Mouse (Mus musculus) thymus, postnatal 14 days (tissue): Measurements from ENCODE around the gene Lrrfip1.
A peak's percentile ranks its signal among the peaks of the same experiment; 100 is the strongest.

Source experiments
- DNase-seq: peaks from one replicate; pipeline ENCODE4 v3.0.0; 2021

Gene Lrrfip1

DNA sequence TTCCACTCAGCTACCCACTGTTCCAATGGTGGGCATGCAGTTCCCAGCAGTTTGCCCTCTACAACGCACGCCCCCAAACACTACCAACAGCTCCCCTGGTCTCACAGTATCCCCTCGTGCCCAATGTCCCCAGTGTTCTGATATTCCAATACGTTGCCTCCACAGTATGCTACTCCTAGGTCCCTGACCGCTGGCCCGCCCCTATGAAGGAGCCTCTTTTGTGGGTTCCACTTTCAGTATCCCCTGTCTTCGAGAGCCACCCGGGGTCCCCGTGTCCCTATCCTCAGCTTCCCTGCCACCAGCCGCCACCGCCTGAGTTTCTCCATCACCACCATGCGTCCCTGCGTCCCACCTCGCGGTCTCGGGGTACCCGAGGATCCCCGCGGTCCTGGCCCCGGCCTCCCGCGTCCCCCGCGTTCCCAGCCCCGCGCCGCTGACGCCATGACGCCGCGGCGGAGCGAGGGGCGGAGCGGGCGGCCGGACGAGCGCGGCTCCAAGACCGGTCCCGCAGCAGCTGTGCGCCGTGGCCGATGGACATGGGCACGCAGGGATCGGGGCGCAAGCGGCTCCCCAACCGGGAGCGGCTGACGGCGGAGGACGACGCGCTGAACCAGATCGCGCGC is at the start of gene Lrrfip1:
Gene Lrrfip1 (plus strand): TSS at position 470 of the 623 bp plus-strand sequence.
- no peak for DNase-seq

DNA sequence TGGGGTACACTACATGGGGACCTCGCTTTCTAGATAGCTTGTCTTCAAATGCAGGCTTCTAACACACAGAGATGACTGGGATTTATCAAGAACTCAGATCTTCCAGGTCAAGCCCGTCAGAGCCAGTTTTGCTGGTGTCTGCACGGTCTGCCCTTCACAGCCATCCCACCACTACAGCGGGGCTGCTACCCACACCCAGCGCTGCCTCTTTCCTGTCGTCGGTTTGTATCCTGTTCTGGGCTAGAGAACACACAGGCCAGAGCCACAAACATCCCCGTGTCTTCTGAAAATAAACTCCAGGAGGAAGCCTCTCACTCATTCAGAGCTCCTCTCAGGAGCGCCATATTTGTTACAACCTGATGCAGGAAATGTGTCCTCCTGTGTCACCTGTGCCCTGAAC is 49.2 kb upstream of the Lrrfip1 start:
- no peak for DNase-seq

DNA sequence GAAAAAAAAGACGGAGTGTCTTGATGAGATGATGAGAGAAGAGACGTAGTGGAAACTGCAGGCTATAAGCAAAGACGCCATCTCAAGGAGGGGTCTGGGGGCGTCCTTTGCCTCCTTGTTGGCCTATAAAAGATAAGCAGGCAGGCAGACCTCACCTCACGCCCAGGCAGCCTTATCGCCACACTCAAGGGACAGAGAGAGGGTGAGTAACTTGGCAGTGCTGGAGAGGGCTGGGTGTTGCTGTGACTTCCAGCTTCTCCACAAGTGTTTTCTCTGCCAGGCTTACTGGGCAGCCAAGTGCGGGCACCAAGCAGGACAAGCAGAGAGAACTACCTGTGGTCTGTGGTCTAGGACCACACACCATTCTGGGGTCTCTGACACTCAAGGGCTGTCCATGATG is 46.9 kb upstream of the Lrrfip1 start:
- no peak for DNase-seq

DNA sequence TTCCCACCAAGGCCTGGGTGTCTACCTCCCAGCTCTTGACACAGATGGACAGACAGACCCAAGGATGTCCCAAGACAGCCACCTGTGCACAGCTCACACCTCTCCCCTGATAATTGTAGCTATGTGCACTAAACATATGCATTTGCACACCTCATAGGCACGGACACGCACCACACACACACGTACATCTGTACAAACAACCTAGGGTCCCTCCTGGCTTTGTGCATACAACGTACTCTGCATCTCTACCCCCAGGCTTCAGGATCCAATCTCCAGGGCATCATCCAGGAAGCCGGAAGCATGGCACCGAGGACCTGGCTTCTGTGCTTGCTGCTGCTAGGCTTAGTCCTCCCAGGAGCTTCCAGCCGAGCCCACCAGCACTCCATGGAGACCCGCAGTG is 45.7 kb upstream of the Lrrfip1 start, which contains the start of gene Prlh:
Gene Prlh (plus strand): TSS at position 301 of the 400 bp plus-strand sequence.
- no peak for DNase-seq

DNA sequence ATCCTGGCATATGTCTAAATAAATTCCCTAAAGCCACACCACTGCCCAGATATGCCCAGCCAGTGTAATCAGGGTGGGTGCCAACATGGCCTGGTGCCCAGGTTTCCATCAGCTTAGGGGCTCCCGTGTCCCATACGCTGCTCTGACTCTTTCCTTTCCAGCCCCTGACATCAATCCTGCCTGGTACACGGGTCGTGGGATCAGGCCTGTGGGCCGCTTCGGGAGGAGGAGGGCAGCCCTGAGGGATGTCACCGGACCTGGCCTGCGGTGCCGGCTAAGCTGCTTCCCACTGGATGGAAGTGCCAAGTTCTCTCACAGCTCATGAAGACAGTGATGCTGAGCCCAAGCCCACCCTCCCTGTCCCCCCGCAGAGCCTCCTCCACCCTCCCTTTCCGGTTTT is 44.8 kb upstream of the Lrrfip1 start:
- DNase-seq, result no peak

DNA sequence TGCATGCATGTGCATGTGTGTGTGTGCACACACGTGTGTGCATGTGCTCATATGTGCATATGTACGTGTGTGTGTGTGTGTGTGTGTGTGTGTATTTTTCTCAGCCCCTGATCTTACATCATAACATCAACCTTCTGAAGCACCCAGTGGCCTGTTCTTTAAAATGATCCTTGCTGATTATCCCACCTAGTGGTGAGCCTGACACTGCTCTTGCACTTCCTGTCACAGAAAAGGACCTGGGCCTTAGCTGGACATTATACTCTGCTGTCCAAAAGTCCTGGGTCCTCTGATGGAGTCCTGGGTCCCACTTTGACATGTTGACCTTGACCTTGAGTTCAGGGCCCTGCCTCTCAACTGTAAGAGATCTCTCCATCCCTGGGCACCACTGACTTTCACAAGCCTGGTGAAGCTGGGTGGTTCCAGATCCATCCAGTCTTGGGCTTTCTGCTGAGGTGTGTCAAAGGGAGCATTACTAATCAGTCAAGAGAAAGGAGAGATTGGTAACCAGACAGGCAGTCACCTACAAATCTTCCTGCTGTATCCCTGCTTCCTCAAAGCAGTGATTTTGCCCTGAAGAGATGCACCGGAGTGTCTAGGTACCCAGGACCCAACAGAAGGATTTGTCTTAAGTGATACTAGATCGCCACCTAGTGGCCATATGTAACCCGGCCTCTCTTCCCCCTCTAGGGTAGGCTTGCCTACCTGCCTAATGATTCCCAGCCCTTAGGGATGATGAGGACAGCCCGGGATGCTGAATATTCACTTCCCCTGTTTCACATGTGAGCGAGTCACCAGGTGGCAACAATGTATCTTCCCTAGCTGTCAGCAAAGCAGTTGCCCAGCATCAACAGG is 42.1 kb upstream of the Lrrfip1 start:
- peak; percentile 70 for DNase-seq

DNA sequence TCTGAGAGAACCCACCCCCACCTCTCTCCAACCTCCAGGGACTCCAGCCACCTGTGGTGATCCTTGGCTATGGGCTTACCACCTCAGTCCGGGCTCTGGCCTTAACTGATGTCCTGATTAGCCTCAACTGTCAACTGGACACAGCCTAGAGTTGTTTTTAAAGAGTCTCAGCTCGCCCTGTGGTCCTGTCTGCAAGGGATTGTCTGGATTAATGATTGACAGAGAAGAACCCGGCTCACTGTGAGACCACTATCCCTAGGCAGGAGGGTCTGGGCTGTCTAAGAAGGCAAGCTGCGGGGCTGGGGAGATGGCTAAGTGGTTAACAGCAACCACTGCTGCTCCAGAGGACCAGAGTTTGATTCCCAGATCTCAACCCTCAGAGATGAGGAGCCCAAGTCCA is 36.0 kb upstream of the Lrrfip1 start:
- no peak for DNase-seq

DNA sequence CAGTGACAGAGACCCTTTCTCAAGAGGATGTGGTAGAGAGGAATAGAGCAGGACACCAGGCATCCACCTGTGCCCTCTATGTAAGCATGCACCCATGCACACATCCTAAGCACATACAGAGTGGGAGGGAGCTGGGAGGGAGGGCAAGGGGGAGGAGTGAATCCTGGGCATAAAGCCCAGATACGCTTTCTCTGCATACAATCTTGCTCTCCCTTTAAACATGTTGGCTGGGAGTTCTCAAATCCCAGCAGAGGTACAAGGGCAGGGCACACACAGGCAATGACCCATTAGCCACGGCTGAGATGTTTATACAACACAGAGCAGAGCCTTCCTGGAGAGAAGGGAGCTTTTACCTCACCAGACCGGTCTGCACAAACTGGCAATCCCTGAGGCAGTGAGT is 35.5 kb upstream of the Lrrfip1 start:
- DNase-seq, result no peak

DNA sequence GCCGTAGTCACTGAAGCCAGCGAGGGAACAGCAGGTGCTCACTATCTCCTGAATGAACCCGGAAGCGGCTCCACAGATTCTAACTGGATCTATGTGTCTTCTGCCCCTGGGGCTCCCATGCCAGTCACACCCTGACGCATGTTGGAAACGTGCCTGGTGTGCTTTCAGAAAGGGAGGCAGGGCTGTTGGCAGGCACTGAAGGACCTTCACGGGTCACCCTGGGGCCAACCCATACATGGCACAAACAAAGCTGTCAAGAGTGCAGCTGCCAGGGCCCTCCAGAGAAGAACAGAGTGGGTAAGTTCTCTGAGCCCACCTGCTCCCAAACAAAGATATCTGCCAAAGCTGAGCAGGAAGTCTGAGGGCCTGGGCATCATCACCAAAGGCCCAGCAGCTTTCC is 31.0 kb upstream of the Lrrfip1 start:
- no peak for DNase-seq

DNA sequence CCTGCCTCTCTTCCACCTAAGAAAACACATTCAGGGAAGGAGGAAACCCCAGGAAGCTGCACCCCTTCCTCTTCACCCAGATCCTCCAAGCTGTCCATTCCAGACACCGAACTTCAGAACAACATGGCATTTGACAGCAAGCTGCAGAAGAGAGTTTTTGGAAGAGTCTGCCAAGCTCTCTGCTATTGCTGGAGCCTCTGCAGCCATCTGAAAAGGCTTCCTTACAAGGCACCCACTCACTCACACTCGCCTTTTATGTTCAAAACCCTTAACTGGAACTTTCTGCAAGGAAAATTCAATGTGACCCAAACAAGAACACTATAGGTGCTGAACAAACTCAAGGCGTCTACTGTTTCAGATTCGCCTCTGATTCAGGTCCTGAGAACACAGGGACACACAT is 29.9 kb upstream of the Lrrfip1 start:
- DNase-seq, result no peak

DNA sequence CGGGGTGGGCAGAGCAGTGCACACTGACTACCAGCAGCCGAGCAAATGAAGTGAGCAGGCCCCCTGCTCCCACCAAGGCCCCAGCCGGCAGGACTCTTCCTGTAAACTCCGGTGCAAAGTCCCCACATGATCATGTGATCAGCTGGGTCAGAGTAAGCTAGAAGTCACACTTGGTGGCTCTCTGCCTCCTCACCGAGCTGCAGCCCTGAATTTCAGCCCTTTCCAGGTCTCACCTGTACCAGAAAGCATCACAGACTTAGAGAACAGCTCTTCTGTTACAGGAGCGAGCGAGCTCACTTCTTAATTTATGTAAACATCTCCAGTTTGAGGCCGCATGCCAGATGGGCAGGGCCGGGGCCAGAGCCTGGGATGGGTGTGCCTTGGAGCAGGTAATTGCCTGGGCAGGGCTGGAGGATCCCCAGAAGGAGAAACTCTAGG is 29.2 kb upstream of the Lrrfip1 start, which contains the start of gene Rab17:
Gene Rab17 (minus strand): TSS at position 315 of the 438 bp plus-strand sequence.
- DNase-seq, result no peak

DNA sequence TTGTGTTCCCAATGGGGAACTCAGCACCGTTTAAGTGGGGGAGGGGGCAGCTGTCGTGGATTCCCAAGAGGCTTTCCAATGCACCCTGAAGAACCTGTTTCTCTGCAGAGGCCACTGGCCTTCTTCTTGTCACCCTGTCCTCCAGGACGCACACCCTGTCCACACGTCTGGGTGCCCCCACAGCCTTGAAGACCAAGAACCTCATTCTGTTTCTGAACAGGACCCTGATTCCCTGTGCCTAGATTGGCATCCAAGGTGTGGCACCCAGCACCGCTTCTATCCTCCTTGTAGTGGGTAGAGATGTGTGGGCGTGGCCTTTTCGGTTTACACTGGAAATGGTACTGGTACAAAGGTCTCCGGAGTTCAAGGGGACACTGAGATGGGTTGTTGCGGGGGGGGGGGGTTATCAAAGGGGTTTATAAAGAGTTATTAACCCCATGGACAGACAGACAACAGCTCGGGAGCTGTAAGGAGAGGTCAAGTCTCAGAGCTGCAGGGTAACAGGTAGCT is 28.6 kb upstream of the Lrrfip1 start:
- DNase-seq, result no peak

DNA sequence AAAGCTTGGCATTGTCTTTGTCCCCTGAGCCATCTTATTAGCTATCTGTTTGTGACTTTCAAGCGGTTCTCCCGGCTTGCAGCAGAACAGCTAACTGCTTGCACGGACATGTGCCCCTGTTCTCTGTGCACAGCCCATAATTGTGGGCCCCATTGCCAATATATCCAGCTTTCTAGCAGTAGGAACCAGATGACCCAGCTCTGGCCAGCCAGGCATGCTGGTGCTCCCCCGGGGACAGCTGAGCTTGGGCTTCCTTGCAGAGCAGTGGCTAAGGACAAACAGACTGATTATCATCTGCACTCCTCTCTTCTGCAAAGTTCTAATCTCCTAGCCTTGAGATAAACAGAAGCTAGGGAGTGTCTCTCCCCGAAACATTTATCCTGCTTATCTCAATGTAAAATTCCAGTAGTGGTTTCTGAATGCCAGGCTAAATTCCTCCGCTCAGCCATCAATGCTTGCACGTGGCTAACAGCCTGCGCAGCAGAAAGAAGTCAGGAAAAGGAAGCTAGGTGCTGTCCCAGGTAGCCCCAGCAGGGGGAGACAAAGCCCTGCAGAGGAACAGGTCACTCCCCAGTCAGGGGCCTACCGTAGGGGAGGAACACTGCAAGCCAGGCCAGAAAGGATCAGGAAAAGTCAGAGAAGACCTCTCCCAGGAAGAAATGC is 25.5 kb upstream of the Lrrfip1 start:
- peak; percentile 91 for DNase-seq

DNA sequence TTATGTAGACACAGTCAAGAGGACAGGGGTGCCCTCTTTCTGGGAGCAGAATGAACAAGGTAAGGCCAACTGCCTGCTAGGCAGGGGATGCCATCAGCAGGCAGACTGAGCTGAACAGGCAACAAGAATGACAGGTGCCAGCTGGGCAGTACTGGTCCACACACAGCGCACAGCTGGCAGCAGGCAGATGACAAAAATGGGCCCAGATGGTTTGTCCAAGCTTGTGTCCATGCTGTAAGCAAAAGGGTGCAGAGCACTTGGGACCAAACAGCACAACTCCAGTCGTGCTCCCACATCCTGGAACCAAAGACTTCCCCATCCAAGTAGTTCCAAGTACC is 25.0 kb upstream of the Lrrfip1 start:
- DNase-seq, result no peak

DNA sequence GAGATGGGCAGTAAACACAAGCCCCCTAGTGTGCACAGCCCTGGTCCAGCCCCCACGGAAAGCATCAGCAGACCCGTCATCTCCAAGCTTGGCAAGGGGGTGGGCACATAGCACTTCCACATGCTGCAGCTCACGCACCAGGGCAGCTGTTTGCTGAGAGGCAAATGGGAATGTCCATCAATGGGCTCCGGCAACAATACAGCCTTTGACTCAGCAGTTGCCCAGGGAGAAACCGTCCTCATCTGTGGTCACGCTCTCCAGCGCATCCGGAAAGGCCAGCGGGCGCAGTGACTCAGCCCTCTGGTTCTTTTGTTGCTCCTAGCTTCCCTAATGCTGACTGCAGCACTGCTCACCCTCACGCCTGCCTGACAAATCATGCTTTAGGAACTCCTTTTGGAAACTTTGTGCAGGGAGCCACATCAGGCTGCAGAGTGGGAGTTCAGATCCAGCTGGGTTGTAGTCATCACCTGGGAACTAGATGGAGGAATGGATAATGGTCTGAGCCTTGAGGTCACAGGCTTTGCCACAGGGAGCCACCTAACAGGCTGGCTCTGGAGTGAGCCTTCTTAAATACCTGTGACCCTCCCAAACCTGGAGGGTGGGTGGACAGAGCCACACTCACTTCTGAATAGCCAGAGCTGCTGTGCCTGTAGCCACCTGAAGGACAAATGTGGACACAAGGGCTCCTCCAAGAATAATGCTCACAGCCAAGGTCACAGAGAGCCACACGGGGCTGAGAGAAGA is 23.5 kb upstream of the Lrrfip1 start:
- DNase-seq, result no peak

DNA sequence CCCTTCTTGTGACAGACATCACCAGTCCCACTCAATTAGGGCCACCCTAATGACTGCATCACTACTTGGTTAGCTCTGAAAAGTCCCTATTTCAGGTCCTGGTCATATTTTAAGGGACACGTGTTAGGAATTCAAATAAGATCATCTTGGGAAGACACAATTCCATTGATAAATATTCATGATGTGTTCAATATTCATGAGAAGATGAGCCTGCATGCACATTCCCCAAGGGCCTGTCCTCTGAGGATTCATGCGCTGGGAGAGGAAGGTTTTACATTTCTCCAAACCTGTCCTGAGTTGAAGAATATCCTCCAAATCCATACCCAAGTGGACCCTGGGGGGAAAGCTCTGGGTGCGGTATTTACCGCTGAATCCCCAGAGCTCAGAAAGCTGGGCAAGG is 22.6 kb upstream of the Lrrfip1 start:
- DNase-seq, result no peak

DNA sequence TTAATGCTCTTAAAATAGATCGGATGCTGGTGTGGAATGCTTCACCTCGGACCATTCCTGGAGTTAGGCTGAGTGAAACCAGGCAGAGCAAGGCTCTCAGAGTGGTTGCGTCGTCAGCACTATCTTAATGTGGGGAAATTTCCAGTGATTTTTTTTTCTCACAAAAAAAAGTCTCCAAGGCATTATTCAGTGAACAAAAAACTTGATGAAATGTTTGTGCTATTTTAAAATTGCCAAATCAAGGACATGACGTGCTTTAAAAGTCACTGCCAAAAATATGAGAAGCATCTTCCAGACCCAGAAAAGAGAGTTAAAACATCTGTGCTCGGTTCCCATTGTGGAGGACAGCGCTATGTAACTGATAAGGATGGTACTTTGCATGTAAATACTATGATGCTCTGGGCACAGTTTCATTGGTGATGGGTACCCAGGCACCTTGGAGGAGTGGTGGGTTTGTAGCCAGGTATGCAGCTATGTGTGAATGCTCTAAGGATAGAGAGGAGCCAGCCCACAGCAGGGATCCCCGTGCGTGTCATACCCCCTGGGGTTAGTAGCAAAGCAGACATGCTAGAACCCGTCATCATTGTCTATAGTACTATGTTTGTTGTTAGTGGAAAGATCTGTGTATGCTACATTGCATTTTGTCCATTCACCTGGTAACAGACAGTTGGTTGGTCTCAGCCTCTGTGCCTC is 17.8 kb upstream of the Lrrfip1 start:
- no peak for DNase-seq

DNA sequence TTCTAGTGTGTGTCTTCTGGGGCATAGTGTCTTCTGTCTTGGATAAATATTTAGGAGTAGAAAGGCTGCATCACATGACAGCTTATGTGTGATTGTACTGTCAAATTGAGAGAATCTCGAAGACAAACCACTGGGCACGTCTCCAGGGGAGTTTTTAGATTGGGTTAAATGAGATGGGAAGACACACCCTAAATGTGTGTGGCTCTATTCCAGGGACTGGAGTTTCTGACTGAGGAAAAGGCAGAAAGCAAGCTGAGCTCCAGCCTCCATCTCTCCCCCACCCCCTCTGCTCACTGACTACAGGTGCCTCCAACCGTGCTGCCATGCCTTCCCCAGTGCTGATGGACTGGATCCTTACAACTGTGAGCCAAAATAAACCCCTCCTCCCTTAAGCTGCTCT is 17.2 kb upstream of the Lrrfip1 start:
- DNase-seq, result no peak

DNA sequence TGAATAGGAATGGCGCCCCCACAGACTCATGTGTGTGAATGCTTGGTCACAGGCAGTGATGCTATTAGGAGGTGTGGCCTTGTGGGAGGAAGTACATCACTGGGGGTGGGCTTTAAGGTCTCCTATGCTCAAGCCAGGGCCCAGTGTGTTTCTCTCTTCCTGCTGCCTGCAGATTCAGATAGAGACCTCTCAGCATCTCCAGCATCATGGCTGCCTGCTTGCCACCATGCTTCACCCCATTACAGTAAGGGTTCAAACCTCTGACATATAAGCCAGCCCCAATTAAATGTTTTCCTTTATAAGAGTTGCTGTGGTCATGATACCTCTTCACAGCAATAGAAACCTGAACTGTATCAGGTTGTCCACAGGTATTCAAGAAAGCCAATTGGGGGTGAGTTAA is 2.6 kb upstream of the Lrrfip1 start:
- DNase-seq, result no peak

DNA sequence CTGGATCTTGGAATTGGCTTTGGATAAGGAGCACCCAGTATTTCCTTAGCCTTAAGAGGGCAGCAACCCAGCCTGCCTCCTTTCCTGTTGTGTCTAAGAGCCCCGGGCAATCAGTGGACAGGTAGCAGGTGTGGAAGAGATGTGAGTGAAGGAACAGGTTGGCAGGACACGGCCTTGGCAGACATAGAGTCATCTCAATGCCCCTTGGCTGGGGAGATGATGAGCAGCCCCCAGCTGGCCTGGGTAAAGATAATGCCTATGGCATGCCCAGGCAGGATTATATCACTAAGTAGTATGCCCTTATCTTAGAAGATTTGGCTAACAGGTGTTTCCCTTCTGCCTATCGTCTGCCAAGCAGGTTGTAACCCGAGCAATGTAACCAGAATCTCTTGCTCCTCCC is 1.4 kb upstream of the Lrrfip1 start:
- no peak for DNase-seq

DNA sequence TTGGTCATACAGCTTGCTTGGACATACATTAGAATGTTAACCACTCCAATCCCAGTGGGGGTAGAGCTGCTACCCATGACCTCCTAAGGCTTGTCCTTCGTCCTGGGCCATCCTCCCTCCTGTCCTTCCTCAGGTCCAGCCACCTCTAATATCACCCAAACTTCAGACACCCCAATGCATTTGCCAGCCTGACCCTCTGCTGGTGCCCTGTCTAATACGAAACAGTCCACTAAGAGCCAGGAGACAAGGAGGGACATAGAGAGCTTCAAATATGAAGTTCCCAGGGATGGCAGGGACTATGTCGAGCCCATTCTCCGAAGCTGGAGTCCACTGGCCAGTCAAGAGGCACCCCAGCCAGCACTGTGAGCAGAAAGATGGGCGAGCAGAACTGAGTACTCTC is 896 bp upstream of the Lrrfip1 start:
- DNase-seq, result no peak

DNA sequence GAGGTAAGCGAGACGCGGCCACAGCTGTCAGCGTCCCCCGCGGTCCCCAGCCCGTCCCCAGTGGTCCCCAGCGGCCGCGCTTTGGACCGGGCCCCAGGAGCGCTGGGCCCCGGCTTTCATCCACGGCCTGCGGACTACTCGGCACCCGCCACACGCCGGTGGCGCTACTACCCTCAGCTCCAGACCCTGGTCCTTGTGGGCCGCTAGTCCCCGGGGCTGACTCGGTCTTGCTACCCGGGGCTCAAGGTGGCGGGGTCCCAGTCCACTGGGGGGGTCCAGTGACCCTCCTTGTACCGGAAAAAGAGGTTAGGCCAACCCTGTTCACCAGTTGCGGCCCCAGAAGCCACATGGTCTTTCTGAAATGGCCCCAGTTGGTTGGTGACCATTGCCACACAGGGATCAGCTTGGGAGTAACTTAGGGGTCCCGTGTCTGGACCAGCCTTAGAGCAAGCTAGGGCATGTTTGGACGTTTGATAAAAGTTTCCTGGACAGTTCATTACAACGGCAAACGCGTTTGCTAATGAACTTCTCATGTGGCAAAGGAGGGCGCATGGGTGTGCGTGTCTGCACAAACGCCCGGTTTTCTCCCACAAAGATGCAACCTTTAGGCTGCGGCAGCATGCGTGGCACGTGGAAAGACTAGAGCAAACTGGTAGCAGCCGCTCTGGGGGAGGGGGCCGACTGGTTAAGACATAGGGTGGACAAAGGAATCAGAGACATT is 514 bp downstream of the Lrrfip1 start:
- DNase-seq, result no peak
